Comparison of ENCODE assay signal across 17 mouse cellular contexts in the genomic region with DNA sequence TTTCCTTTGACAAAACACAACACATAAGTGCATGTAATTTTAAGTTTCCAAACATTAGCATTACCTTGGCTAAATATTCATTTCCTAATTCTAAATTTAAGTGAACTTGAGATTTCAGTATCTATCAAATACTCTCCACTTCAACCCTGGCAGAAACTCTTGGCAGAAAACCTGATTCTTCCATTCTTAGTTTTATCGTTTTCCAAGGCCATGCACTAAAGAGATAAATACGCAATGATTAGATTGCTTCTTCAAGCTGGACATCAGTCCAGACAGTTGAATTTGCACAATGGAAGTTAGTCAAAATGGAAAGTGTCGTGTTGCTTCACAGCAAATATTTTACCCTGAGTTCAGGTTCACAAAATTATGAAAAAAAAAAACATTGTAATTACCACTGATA.
"Had no signal": no experiment of that assay in that cellular context is flagged by ENCODE, and none has a peak within 500 bp of the region (broad histone marks: within the 10 kb centered on the region; RNA-seq: fewer than 3 reads in every experiment).

No protein-coding gene starts in this region.

- H3K27ac ChIP-seq: neural tube, embryonic 12.5 days; neural tube, embryonic 13.5 days; neural tube, embryonic 15.5 days; stomach, embryonic 15.5 days; stomach, postnatal 0 days had no signal

- H3K4me1 ChIP-seq: neural tube, embryonic 12.5 days; stomach, embryonic 15.5 days had no signal

- H3K36me3 ChIP-seq: neural tube, embryonic 12.5 days; neural tube, embryonic 13.5 days; neural tube, embryonic 15.5 days; stomach, embryonic 15.5 days had no signal

- DNase-seq: retina, postnatal 1 day; right cerebral cortex, adult 18-20 months; right cerebral cortex, postnatal 14 days; right cerebral cortex, postnatal 25 days; right cerebral cortex, postnatal 4 days; spleen, adult 18-20 months; thymus, adult 18-20 months; thymus, adult 2 months; thymus, postnatal 14 days; thymus, postnatal 25 days; thymus, postnatal 36 days; thymus, postnatal 4 days had no signal

- H3K4me2 ChIP-seq: neural tube, embryonic 12.5 days; neural tube, embryonic 13.5 days; neural tube, embryonic 15.5 days; stomach, embryonic 15.5 days had no signal

- H3K27me3 ChIP-seq: neural tube, embryonic 12.5 days; neural tube, embryonic 13.5 days; neural tube, embryonic 15.5 days; stomach, embryonic 15.5 days had no signal

- H3K4me3 ChIP-seq: neural tube, embryonic 12.5 days; neural tube, embryonic 13.5 days; neural tube, embryonic 15.5 days; stomach, embryonic 15.5 days had no signal

- H3K9ac ChIP-seq: neural tube, embryonic 12.5 days; neural tube, embryonic 13.5 days; neural tube, embryonic 15.5 days; stomach, embryonic 15.5 days had no signal

- H3K9me3 ChIP-seq: neural tube, embryonic 12.5 days; neural tube, embryonic 13.5 days; neural tube, embryonic 15.5 days; stomach, embryonic 15.5 days had no signal
